Mouse (Mus musculus): ENCODE results near the gene Iqsec1.

GRCm38 (mm10) chr6:90825063-90825462, 163.4 kb downstream of the Iqsec1 start:
- TF ChIP-seq EP300 (IDR thresholded peaks at IDR 0.05; ENCODE audit: low read length) (no peak), MAX (IDR thresholded peaks at IDR 0.05; ENCODE audit: low read length) (no peak), POLR2A (IDR thresholded peaks at IDR 0.05; ENCODE audit: low read depth, low read length) (no peak), NELFE (IDR thresholded peaks at IDR 0.05; ENCODE audit: low read depth, low read length) (no peak), CTCF (conservative IDR thresholded peaks at IDR 0.05 in 1 of 2, IDR thresholded peaks at IDR 0.05 in 1 of 2; ENCODE audit: low read depth in 2 of 2, low read length in 2 of 2) (no peak), ZKSCAN1 (IDR thresholded peaks at IDR 0.05; ENCODE audit: borderline replicate concordance, low read depth, low read length) (no peak), JUN (IDR thresholded peaks at IDR 0.05; ENCODE audit: insufficient read depth, low read depth, low read length) (no peak)
